Mouse (Mus musculus): ENCODE data around the gene Gm10273. TPM values are rescaled to one million over a fixed set of nuclear protein-coding genes. Genes with fewer than 3 reads are reported as not detected.
A peak's percentile ranks its signal among the peaks of the same experiment; 100 is the strongest.
"Not testable (repeated sequence)": the region's sequence is repeated elsewhere in the genome, so short reads cannot be mapped to it uniquely, and the experiment has no call there.

The Gm10273 gene
- 100 to 1,000 TPM; 125 to 130 TPM for total RNA-seq (2021)

DNA sequence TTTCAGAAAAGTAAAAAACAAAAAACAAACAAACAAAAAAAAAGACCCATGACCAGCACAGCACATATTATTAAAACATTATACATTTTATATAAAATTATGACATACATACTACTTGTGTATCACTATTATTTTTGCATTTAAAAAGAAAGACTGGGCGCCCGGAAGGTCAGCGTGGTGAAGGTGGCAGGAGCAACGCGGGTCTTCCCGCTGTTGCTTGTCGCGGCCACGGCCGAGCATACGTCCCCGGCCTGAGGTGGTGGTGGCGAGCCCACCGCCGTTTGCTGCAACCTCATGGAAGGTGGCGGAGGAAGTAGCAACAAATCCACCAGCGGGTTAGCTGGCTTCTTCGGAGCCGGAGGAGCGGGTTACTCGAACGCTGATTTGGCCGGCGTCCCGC, at the start of gene Gm10273:
Gene Gm10273, plus strand, starts transcription at position 172 of the 400 bp plus-strand sequence.
- intact Hi-C loops (cut with DNase I); DNase-seq: not testable (repeated sequence)

DNA sequence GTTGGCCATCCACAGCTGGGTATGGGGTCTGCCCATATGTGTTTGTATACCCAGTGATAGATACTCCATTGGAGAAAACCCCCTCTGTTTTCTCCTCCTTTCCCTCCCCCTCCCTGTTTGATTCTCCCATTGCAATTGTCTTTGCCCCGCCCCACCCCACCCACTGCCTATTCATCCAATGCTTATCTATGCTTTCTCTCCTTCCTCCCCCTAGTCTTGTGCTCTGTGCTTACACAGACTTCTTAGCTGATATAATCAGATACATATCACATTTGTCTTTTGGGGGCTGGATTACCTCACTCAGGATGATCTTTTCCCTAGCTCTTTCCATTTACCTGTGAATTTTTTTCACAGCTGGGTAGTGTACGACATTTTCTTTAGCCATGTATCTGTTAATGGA, 48.9 kb upstream of the Gm10273 start:
- intact Hi-C loops (cut with DNase I): no loop called here
- no peak for DNase-seq

DNA sequence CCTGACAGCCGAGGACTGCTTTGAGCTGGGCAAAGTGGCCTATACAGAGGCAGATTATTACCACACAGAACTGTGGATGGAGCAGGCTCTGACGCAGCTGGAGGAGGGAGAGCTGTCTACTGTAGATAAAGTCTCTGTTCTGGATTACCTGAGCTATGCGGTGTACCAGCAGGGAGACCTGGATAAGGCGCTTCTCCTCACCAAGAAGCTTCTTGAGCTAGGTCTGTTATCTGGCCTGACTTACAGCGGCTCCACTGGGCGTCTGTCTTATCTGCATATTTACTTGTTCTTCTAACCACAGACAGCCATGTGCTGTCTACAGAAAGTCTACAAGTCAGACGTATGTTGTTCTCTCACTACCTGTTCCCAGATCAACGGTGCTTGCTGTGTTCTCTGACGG, 47.2 kb upstream of the Gm10273 start:
- intact Hi-C loops (cut with DNase I): no loop called here
- DNase-seq: no peak

DNA sequence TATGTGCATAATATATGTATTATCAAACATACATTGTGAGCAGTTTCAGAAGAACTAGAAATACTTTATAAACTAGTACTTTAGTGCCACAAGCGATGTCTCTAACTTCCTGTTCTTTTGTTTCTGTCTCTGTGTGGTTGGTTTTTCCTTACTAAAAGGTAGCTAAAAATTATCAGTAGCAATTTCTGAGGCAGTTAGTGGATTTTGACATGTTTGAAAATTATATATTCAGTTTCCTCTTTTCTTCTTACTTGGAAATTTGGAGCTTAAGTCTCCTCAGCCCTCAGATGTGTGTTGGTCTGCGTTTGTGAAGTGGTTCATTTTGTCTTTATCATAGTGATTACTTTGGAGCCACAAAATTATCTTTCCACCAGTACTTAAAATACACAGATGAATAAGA, 45.9 kb upstream of the Gm10273 start:
- intact Hi-C loops (cut with DNase I): no loop called here
- DNase-seq: no peak

DNA sequence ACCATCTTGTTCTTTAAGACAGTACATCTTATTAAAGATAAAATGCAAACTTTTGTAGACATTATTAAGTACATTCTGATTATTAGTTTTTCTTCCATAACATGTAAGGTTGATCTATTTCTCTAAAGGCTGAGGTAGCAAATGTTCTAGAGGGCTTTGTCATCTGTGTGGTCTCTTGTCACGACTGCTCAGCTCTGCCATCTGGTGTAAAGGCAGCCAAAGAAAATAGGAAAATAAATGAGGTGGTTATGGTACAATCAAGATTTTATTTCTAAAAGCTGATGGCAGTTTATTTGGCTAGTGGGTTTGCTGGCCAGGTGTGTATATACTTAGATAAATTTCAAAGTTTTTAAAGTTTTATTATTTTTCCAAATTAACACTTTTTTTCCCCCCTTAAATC, 42.4 kb upstream of the Gm10273 start:
- no peak for DNase-seq
- intact Hi-C loops (cut with DNase I): no loop called here

DNA sequence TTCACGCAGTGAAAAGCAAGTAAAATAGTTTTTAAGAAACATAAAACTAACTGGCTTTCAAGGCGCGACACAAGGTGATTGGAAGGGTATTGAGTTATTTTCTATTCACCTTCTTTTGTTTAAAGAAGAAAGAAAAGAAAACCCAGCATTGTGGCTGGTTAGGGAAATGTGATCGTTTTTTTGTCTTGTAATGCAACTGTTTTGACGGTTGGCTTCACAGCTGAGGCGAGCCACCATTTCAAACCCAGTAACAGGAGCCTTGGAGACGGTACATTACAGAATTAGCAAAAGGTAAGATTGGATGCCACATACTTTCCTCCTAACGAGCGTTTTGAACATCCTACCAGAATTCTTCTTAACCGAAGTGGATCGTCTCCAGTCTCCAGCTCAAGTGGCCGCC, 41.3 kb upstream of the Gm10273 start:
- intact Hi-C loops (cut with DNase I): no loop called here
- DNase-seq: no peak

DNA sequence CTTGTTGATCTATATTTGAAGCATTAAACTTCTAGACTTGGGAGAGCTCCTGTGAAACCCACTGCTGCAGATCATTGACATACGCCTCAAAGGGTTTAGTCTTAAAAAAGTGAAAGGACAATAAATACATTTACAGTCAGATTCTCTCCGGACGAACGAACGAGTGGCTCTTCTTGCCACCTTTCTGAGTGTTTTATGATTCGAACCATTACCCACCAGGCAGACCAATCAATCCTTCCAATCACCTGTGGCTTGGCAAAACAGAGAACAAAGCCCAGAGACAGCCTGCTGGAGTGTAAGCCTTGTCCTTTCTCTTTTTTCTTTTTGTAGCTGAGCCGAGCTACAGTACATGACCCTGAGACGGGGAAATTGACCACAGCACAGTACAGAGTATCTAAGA, 40.4 kb upstream of the Gm10273 start:
- DNase-seq: no peak
- intact Hi-C loops (cut with DNase I): loop anchor here (5.0 kb wide), 2 partner anchors 188 to 248 kb away; no protein-coding TSS in a partner anchor

DNA sequence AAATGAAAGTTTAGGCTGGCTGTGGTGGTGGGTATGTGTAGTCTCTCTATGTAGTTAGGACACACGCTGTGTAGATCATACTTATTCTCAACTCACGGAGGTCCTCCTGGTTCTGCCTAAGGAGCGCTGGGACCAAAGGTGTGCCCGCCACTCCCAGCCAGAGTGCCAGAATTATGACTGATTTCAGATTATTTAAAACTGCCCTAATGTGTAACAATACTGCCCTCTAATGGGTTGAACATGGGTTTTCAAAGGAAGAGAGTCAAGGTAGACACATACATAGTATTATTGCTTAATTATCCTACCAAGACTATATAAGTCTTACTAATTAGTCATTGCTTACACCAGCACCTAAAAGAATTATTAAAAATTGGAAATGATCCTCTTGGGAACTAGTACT, 36.7 kb upstream of the Gm10273 start:
- intact Hi-C loops (cut with DNase I): loop anchor here (1.0 to 5.0 kb wide), 4 partner anchors 50 to 251 kb away; no protein-coding TSS in a partner anchor
- DNase-seq: peak in 1 of 2 experiments; percentile 22

DNA sequence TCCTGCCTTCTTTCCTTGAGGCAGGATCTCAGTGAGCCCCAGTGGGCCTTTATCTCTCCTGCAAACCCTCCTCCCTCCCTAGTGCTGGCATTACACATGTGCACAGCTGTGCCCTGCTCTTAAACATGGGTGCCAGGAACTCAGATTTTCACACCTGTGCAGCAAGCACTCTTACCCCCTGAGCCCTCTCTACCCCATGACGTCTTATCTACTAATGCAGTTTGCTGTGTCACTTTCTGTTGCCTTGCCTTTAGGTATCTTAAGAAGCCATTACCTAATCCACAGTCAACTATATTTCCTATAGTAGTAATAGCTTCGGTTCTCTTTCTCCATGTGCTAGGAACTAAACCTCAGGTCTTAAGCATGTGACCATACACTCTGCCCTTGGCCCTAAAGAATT, 32.2 kb upstream of the Gm10273 start:
- intact Hi-C loops (cut with DNase I): no loop called here
- DNase-seq: no peak

DNA sequence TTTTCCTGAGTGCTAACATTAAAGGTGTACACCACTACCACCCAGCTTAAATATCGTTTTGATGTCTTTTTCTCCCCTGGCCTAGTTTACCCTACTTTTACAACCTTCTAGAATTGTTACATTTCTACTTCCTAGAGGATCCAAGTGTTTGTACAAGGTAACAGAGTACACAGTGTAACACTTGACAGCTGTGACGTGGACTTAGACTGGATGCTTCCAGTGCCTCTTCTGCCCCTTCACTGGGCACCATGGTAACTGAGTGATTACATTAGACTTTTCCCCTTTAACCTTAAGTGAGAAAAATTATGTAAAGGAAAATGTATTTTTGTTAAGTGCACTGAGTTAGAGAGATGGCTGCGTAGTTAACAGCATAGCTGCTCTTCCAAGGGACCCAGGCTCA, 30.9 kb upstream of the Gm10273 start:
- intact Hi-C loops (cut with DNase I): no loop called here
- no peak for DNase-seq

DNA sequence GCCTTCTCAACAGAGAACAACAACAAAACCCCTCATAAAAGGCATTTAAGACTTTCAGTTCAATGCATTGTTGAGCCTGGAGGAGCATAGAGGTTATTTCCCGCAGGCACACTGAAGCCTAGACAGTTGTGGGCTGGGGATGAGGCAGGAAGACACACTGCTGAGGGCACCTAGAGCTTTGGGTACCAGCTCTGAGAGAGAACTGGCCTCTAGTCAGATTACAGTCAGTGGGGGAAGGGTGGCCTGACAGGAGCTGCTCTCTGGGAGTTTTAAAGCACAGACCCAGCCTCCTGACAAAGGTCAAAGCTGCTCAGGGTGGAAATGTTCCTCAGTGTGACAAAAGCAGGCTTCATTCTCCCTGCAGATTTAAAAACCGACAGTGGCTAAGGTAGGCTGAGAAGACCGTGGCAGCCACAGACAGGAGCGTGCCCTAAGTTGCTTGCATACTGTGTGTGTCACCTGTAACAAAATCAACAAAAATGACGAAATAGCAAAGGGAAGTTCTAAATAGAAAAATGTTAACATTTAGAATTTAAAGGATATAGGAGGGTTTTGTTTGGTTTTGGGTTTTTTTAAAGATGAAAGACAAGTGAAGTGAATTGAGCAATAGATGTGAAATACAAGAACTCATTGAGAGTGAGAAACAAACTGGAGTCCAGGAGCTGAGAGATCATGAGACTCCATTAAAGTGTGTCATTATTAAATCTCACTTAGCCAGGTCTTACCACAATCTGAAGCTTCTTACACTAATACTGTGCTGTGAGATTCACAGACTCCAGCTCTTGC, 29.4 kb upstream of the Gm10273 start:
- DNase-seq: no peak
- intact Hi-C loops (cut with DNase I): no loop called here

DNA sequence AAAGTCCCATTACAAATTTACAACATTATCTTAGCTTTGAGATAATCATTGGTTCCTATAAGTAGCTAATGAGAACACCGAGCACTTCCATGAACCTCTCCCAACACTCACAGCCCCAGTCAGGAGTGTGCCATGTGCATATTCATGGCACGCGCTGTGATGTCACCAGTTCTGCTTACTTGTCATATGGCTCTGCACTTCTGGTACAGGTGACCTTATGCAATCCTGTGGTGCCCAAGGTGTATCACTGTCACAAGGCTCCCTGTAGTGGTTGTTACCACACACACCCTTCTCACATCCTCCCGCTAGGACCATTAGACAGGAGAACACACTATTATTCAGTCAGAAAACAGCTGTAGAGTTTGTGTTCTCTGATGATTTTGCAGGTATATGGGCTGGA, 28.7 kb upstream of the Gm10273 start:
- intact Hi-C loops (cut with DNase I): no loop called here
- DNase-seq: no peak

DNA sequence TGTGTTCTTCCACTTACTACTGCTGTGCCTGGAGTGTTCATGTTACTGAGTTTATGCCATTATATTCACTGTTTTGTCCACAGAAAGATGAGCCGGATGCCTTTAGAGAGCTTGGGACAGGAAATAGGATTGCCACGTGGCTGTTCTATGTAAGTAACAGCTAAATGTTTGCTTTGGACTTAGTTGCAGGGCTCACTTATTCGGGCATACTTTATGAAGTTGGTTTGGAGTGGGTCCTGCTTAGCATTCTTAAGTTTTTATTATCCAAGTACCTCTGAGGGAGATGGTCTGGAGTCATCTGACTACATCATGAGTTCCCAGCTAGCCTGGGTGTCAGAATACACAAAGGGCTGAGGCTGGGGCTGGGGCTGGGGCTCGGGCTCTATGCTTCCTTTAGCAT, 28.2 kb upstream of the Gm10273 start:
- no peak for DNase-seq
- intact Hi-C loops (cut with DNase I): no loop called here

DNA sequence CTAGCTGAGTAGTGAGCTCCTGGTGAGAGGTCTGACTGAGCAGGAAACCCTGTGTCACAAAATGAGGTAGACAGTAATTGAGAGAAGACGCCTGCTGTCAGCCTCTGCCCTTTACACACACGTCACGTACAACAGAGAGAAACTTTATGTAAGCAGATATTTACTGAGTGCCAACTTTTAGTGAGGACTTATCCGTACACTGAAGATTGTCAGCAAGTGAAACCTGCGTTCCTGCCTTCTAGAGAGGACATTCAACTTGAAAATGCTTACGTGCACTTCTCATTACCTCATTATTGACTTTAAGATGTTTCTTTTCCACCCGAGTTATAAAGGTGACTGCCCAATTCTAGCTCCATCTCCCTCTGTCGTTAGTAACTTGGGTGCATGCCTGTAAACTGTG, 26.7 kb upstream of the Gm10273 start:
- intact Hi-C loops (cut with DNase I): no loop called here
- DNase-seq: no peak

DNA sequence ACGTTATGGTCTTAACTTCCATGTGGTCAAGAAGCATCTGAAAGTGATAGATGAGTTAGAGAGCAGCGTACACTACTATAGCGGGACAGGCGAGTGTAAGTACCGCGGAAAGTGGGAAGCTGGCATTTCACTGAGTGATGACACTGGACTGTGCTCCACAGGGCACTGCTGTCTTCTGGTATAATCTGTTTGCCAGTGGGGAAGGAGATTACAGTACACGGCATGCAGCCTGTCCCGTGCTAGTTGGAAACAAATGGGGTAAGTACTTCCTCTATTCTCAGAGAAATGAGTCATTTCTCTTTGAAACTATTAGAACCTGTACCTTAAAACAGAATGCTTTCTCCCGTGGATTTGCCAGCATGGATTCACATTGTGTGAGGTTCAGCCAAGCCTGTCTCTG, 26.0 kb upstream of the Gm10273 start:
- intact Hi-C loops (cut with DNase I): no loop called here
- DNase-seq: no peak

DNA sequence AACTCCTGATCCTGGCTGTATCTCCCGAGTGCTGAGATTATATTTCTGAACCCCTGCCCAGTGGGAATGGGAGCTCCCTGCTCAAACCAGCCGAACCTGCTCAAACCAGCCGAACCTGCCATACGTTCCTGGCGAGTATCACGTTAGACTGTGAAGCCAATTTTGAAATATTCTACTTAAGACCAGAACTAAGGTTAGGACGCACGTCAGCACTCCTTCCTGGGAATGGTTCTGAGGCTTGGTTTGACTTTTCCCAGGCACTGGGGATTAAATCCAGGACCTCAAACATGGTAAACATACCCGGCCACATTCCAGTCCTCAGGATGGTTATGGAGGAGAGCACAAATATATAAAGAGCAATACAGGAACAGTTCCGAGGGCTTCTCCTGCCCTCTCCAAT, 17.5 kb upstream of the Gm10273 start:
- intact Hi-C loops (cut with DNase I): loop anchor here (5.0 kb wide), 1 partner anchor 489 kb away; no protein-coding TSS in a partner anchor
- DNase-seq: no peak

DNA sequence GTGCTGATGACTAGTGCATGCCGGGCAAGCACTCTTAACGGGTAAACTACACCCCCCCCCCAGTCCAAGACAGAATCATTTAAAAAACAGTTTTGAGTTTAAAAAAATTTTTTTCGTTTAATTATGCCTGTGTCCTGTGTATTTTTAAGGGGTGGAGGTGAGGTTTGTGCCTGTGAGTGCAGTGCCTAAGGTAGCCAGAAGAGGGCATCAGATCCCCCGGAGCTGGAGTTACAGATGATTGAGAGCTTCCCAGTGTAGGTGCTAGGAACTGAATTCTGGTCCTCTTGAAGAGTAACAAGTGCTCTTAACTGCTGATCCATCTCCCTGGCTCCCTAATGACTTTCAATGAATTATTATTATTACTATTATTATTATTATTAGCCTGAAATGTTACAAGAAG, 16.7 kb upstream of the Gm10273 start:
- intact Hi-C loops (cut with DNase I): loop anchor here (5.0 kb wide), 1 partner anchor 489 kb away; no protein-coding TSS in a partner anchor
- no peak for DNase-seq

DNA sequence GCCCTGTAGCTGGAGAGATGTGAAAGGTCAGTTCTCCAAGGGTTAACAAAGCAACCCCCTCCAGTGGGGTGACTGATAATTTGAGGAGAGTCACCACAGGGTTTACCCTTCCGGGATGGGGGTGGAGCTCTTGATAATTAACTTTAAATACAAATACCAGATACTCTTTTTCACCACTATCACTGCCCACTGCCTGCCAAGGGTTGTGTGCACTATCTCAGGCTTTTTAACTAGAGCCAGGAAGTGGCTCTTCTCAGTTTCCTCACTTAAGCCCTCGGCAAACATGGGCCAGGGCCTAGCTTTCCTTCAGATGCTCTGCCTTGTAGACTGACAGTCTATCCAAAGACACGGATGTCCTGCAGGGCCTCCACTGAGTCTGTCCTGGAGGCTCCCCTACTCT, 15.5 kb upstream of the Gm10273 start:
- intact Hi-C loops (cut with DNase I): loop anchor here (5.0 kb wide), 1 partner anchor 487 kb away; no protein-coding TSS in a partner anchor
- DNase-seq: no peak

DNA sequence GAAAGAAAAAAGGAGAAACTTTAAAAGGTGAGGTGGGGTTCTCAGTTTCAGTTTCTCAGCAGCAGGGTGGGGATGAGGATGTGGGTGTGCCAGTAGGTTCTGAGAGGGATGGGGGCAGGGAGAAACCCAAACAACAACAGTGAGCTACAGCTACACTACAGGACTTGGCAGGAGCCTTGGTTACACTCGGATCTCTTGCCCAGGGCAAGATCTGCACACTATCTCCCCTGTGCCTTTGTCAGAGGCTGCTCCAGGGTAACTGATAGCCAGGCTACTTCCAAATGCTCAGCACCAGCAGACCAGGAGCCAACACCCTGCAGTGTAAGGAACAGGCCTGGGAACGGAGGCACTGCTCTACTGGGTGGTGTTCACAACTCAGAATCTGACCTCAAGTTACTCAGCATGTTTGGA, 15.0 kb upstream of the Gm10273 start:
- intact Hi-C loops (cut with DNase I): no loop called here
- DNase-seq: no peak

DNA sequence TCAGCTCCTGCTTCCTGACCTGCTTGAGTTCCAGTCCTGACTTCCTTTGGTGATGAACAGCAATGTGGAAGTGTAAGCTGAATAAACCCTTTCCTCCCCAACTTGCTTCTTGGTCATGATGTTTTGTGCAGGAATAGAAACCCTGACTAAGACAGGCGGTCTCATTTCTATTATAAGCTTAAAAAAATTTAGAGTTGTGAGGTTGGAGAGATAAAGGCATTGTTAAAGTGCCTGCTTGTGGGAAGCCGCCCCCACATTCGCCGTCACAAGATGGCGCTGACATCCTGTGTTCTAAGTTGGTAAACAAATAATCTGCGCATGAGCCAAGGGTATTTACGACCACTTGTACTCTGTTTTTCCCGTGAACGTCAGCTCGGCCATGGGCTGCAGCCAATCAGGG, 13.9 kb upstream of the Gm10273 start:
- DNase-seq; intact Hi-C loops (cut with DNase I): not testable (repeated sequence)

DNA sequence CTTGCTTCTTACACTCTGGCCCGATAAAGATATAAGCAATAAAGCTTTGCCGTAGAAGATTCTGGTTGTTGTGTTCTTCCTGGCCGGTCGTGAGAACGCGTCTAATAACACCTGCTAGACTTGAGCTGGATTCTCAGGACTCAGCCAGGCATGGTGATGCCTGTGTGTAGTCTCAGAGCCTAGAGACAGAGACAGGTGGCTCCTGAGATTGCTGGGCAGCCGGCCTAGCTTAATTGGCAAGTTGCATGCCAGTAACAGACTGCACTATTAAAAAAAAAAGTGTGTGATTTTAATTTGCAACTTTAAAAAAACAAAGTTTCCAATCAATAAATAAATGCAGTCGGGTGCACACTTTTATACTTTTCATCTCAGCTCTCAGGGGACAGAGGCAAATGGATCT, 8.5 kb upstream of the Gm10273 start:
- DNase-seq: no peak
- intact Hi-C loops (cut with DNase I): no loop called here

DNA sequence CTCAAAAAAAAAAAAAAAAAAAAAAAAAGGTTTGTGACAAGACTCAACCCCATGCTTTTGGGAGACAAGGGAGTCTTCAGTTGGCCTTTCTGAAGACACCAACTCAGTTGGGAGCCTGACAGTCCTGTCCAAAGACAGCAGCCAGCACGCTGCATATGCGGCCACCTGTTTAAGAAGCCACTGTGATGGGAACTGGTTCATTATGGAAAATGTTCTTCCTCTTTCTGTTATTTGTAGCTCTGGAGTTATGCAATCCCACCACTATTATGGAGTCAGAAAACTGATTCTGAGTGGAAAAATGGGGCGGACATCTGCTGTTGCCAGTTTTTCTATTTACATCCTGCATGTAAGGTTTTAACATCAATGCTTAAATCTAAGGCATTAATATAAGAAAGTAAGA, 5.8 kb upstream of the Gm10273 start:
- intact Hi-C loops (cut with DNase I): no loop called here
- DNase-seq: no peak

DNA sequence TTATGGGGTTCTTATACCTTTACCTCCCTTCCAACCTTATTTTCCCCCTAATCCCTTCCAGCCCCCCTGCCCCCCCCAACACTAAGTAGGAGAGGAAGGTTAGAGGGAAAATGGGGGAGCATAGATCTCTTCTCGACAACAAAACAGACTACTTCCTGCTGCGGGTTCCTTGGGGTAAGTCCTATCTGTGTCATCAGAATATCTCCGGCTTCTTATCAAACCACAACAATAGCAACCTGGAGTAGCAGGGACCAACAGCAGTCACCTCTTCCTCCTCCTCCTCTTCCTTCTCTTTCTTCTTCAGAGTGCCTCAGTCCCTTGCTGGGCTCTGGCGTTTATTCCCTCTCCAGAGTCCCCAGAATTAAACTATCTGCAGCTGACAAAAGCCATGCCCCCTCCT, 3.5 kb upstream of the Gm10273 start:
- DNase-seq: no peak
- intact Hi-C loops (cut with DNase I): no loop called here

Data from heart, postnatal 10 days (tissue).